ENCODE assay signal across 22 mouse cellular contexts in the genomic region with DNA sequence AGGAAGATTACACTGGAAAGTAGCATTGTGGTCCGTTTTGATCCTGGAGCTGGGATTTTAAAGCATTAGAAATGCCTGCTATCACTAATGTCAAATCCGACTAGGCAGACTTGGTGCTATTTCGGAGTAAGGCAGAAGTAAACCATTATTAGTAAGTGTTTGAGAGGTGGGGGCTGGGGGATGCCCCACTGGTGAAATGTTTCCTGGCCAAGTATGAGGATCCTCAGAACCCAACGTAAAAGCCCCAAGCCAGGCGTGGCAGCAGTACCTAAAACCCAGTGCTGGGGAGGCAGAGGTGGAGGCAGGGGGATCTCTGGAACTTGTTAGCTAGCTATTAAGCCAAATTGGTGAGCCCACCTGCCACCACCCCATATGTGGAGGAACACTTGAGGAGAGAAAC.
DNase-seq lines count a peak whose midpoint lies in the region; ATAC-seq and TF ChIP-seq lines count a peak whose summit lies in the region.
"Had no signal": no experiment of that assay in that cellular context is flagged by ENCODE, and none has a peak within 500 bp of the region (broad histone marks: within the 10 kb centered on the region; RNA-seq: fewer than 3 reads in every experiment).

No protein-coding gene starts in this region.

- TF ChIP-seq EP300 in stomach, postnatal 0 days (optimal IDR thresholded peaks at IDR 0.05) = no peak

- peak overlapping the region; percentile 29; the same call in 1 of the 2 replicates for H3K27ac ChIP-seq in heart, embryonic 12.5 days (ENCODE audit: poor library complexity, severe bottlenecking)
- no peak overlapping the region for H3K27ac ChIP-seq in limb, embryonic 11.5 days (replicated peaks; ENCODE audit: low read depth, low read length)
- no peak overlapping the region for H3K27ac ChIP-seq in limb, embryonic 10.5 days
- H3K27ac ChIP-seq in embryonic facial prominence, embryonic 11.5 days (replicated peaks; ENCODE audit: low read depth, low read length) = no peak overlapping the region
- H3K27ac ChIP-seq in stomach, postnatal 0 days (replicated peaks) = 0 out of 2 replicates have a peak overlapping the region, but pooled peaks have one; percentile 30
- H3K27ac ChIP-seq: forebrain, embryonic 13.5 days; gastrocnemius, adult 2 months; kidney, postnatal 0 days; left cerebral cortex, adult 2 months; midbrain, embryonic 15.5 days; stomach, embryonic 15.5 days had no signal

- peaks cover 56% of the 10 kb centered on the region for H3K4me1 ChIP-seq in heart, embryonic 12.5 days (replicated peaks)
- H3K4me1 ChIP-seq in limb, embryonic 11.5 days (ENCODE audit: control insufficient read depth, insufficient read depth, low read length) = peaks cover 7% of the 10 kb centered on the region; the same call in 1 of the 2 replicates
- H3K4me1 ChIP-seq in limb, embryonic 10.5 days = peaks cover 26% of the 10 kb centered on the region
- no peaks in the 10 kb centered on the region for H3K4me1 ChIP-seq in embryonic facial prominence, embryonic 11.5 days (ENCODE audit: control insufficient read depth, insufficient read depth, low read length)
- peaks cover 7% of the 10 kb centered on the region for H3K4me1 ChIP-seq in stomach, postnatal 0 days (replicated peaks; ENCODE audit: control insufficient read depth, insufficient read depth)
- H3K4me1 ChIP-seq: midbrain, embryonic 15.5 days had no signal

- TF ChIP-seq CTCF in stomach, postnatal 0 days (IDR thresholded peaks at IDR 0.05; ENCODE audit: low read depth) = no peak

- no peaks in the 10 kb centered on the region for H3K27me3 ChIP-seq in heart, embryonic 12.5 days (replicated peaks)
- H3K27me3 ChIP-seq in limb, embryonic 11.5 days (ENCODE audit: control insufficient read depth, insufficient read depth, low read length) = no peaks in the 10 kb centered on the region
- no peaks in the 10 kb centered on the region for H3K27me3 ChIP-seq in limb, embryonic 10.5 days (ENCODE audit: low read depth, poor library complexity, severe bottlenecking)
- no peaks in the 10 kb centered on the region for H3K27me3 ChIP-seq in embryonic facial prominence, embryonic 11.5 days (ENCODE audit: control insufficient read depth, insufficient read depth, low read length)
- H3K27me3 ChIP-seq in stomach, postnatal 0 days (ENCODE audit: control insufficient read depth, insufficient read depth, low read length) = no peaks in the 10 kb centered on the region
- H3K27me3 ChIP-seq: forebrain, embryonic 13.5 days; midbrain, embryonic 15.5 days; stomach, embryonic 15.5 days had no signal

- no peaks in the 10 kb centered on the region for H3K9me3 ChIP-seq in heart, embryonic 12.5 days (replicated peaks)
- H3K9me3 ChIP-seq in limb, embryonic 11.5 days (ENCODE audit: control insufficient read depth, low read length) = no peaks in the 10 kb centered on the region
- H3K9me3 ChIP-seq in limb, embryonic 10.5 days (replicated peaks) = no peaks in the 10 kb centered on the region
- no peaks in the 10 kb centered on the region for H3K9me3 ChIP-seq in embryonic facial prominence, embryonic 11.5 days (replicated peaks; ENCODE audit: control insufficient read depth, low read length)
- no peaks in the 10 kb centered on the region for H3K9me3 ChIP-seq in stomach, postnatal 0 days (ENCODE audit: control insufficient read depth, low read length)
- H3K9me3 ChIP-seq: forebrain, embryonic 13.5 days; midbrain, embryonic 15.5 days; stomach, embryonic 15.5 days had no signal

- intact Hi-C loops in heart, postnatal 14 days (cut with DNase I) = no loop called here

- no peak overlapping the region for H3K4me2 ChIP-seq in heart, embryonic 12.5 days
- H3K4me2 ChIP-seq in limb, embryonic 11.5 days (ENCODE audit: low read depth, severe bottlenecking) = no peak overlapping the region
- no peak overlapping the region for H3K4me2 ChIP-seq in embryonic facial prominence, embryonic 11.5 days (ENCODE audit: low read depth, low read length)
- H3K4me2 ChIP-seq in stomach, postnatal 0 days (replicated peaks; ENCODE audit: low read depth) = no peak overlapping the region
- H3K4me2 ChIP-seq: forebrain, embryonic 13.5 days; liver, embryonic 11.5 days; midbrain, embryonic 15.5 days; stomach, embryonic 15.5 days had no signal

- DNase-seq in heart, postnatal 14 days = no peak
- DNase-seq in limb, embryonic 11.5 days (ENCODE audit: low spot score) = peak; percentile 26
- no peak for DNase-seq in limb, embryonic 10.5 days (ENCODE audit: low spot score)
- DNase-seq in embryonic facial prominence, embryonic 11.5 days (ENCODE audit: low spot score) = peak; percentile 26
- DNase-seq in stomach, postnatal 0 days (ENCODE audit: low spot score) = no peak
- no peak for DNase-seq in testis, postnatal 10 days (ENCODE audit: low spot score)
- DNase-seq: cerebellum, adult 9-10 months; gastrocnemius, adult 2 months; kidney, adult 11 months; layer of hippocampus, adult 9-11 months; left cerebral cortex, postnatal 4 days; lung, adult 2 months; thymus, adult 2 months; thymus, postnatal 4 days had no signal

- peaks cover 9% of the 10 kb centered on the region for H3K36me3 ChIP-seq in heart, embryonic 12.5 days
- no peaks in the 10 kb centered on the region for H3K36me3 ChIP-seq in limb, embryonic 11.5 days (ENCODE audit: control insufficient read depth, insufficient read depth, low read length)
- H3K36me3 ChIP-seq in limb, embryonic 10.5 days = peaks cover 15% of the 10 kb centered on the region
- no peaks in the 10 kb centered on the region for H3K36me3 ChIP-seq in embryonic facial prominence, embryonic 11.5 days (replicated peaks; ENCODE audit: control insufficient read depth, insufficient read depth, low read depth, low read length)
- H3K36me3 ChIP-seq in stomach, postnatal 0 days (ENCODE audit: control insufficient read depth, insufficient read depth, low read length) = no peaks in the 10 kb centered on the region
- H3K36me3 ChIP-seq: midbrain, embryonic 15.5 days had no signal

- WGBS in heart, embryonic 12.5 days = 61% methylated on average over 5 of the region's 5 CpGs
- 61% methylated on average over 5 of the region's 5 CpGs for WGBS in limb, embryonic 11.5 days
- WGBS in limb, embryonic 10.5 days = 71% methylated on average over 5 of the region's 5 CpGs
- 66% methylated on average over 5 of the region's 5 CpGs for WGBS in embryonic facial prominence, embryonic 11.5 days
- 70% methylated on average over 5 of the region's 5 CpGs for WGBS in stomach, postnatal 0 days

- H3K4me3 ChIP-seq in heart, embryonic 12.5 days = no peak overlapping the region
- H3K4me3 ChIP-seq in limb, embryonic 11.5 days (ENCODE audit: low read depth, low read length) = no peak overlapping the region
- no peak overlapping the region for H3K4me3 ChIP-seq in limb, embryonic 10.5 days
- no peak overlapping the region for H3K4me3 ChIP-seq in embryonic facial prominence, embryonic 11.5 days (ENCODE audit: low read depth, low read length)
- H3K4me3 ChIP-seq in stomach, postnatal 0 days (ENCODE audit: low read depth, low read length) = no peak overlapping the region
- H3K4me3 ChIP-seq: forebrain, embryonic 13.5 days; gastrocnemius, adult 2 months; left cerebral cortex, adult 2 months; midbrain, embryonic 15.5 days; myocyte; stomach, embryonic 15.5 days had no signal

- no peak overlapping the region for H3K9ac ChIP-seq in heart, embryonic 12.5 days
- H3K9ac ChIP-seq in limb, embryonic 11.5 days (ENCODE audit: low read length) = no peak overlapping the region
- H3K9ac ChIP-seq in embryonic facial prominence, embryonic 11.5 days (replicated peaks; ENCODE audit: low read length) = no peak overlapping the region
- no peak overlapping the region for H3K9ac ChIP-seq in stomach, postnatal 0 days (ENCODE audit: low read length)
- H3K9ac ChIP-seq: forebrain, embryonic 13.5 days; midbrain, embryonic 15.5 days; stomach, embryonic 15.5 days had no signal

- no peak for ATAC-seq in heart, embryonic 12.5 days (ENCODE audit: insufficient number of reproducible peaks, low FRiP score)
- no peak for ATAC-seq in limb, embryonic 11.5 days (ENCODE audit: insufficient number of reproducible peaks, low FRiP score, low TSS enrichment, low read depth)
- ATAC-seq in embryonic facial prominence, embryonic 11.5 days (replicated peaks; ENCODE audit: insufficient number of reproducible peaks, low FRiP score, low TSS enrichment, low read depth) = 0 out of 2 replicates have a peak, but pooled peaks have one; percentile 37
- no peak for ATAC-seq in stomach, postnatal 0 days (ENCODE audit: low FRiP score, low TSS enrichment)
- ATAC-seq: midbrain, embryonic 15.5 days had no signal

Comparison
In these comparisons a context has a peak if more than half of its experiments do, and no peak if none do; other contexts are left out.
1. DNase-seq: peak in limb, embryonic 11.5 days (single experiment) and embryonic facial prominence, embryonic 11.5 days (single experiment); none in heart, postnatal 14 days (0 of 2), limb, embryonic 10.5 days (single experiment), stomach, postnatal 0 days (single experiment) and testis, postnatal 10 days (single experiment).
2. H3K27ac ChIP-seq: peak in heart, embryonic 12.5 days (single experiment) and stomach, postnatal 0 days (single experiment); none in limb, embryonic 11.5 days (single experiment), limb, embryonic 10.5 days (single experiment) and embryonic facial prominence, embryonic 11.5 days (single experiment).